Mouse (Mus musculus) embryonic facial prominence, embryonic 11.5 days (tissue): ENCODE measurements at regions not wholly inside any gene's neighbourhood (a gene's known extent, or its start where the extent isn't known, plus 50 kb on each side); places are given as distances from the start of the nearest gene placed in this dataset.

Experiments
- ATAC-seq: fragments of 200-750 bp; cut with Nextera tagmentation; replicated peaks from 2 replicates; pipeline ENCODE4 v1.8.0; 2017; ENCODE audit warnings: low read depth; ENCODE audit not compliant: insufficient number of reproducible peaks, low FRiP score, low TSS enrichment
- DNase-seq: peaks from one replicate; pipeline ENCODE4 v3.0.0-alpha.2; 2015; ENCODE audit warnings: low spot score
- H3K27ac ChIP-seq: fragments of 300-500 bp; sonication (generic); replicated peaks from 2 replicates; pipeline ENCODE4 v1.5.1; 2014; ENCODE audit warnings: mild to moderate bottlenecking, low read depth, low read length, control low read depth
- H3K27me3 ChIP-seq: fragments of 300-500 bp; sonication (generic); 2 replicates; pipeline ENCODE4 v1.6.1; 2014; ENCODE audit warnings: mild to moderate bottlenecking, low read length, moderate library complexity, mixed read lengths; ENCODE audit not compliant: control insufficient read depth, insufficient read depth
- H3K36me3 ChIP-seq: fragments of 300-500 bp; sonication (generic); replicated peaks from 2 replicates; pipeline ENCODE4 v1.6.1; 2014; ENCODE audit warnings: low read depth, mild to moderate bottlenecking, low read length, moderate library complexity, mixed read lengths; ENCODE audit not compliant: control insufficient read depth, insufficient read depth
- H3K4me1 ChIP-seq: fragments of 300-500 bp; sonication (generic); 2 replicates; pipeline ENCODE4 v1.6.1; 2014; ENCODE audit warnings: low read length, mixed read lengths; ENCODE audit not compliant: control insufficient read depth, insufficient read depth
- H3K4me2 ChIP-seq: fragments of 300-500 bp; sonication (generic); 2 replicates; pipeline ENCODE4 v1.6.1; 2014; ENCODE audit warnings: low read depth, mild to moderate bottlenecking, control low read depth, low read length, moderate library complexity
- H3K4me3 ChIP-seq: fragments of 300-500 bp; sonication (generic); 2 replicates; pipeline ENCODE4 v1.5.1; 2014; ENCODE audit warnings: low read depth, low read length, control low read depth
- H3K9ac ChIP-seq: fragments of 300-500 bp; sonication (generic); replicated peaks from 2 replicates; pipeline ENCODE4 v1.6.1; 2014; ENCODE audit warnings: mild to moderate bottlenecking, control low read depth, low read length
- H3K9me3 ChIP-seq: fragments of 300-500 bp; sonication (generic); replicated peaks from 2 replicates; pipeline ENCODE4 v1.6.1; 2016; ENCODE audit warnings: mild to moderate bottlenecking, low read length, inconsistent platforms, mixed read lengths; ENCODE audit not compliant: control insufficient read depth
- WGBS: fragments of 180-500 bp; shearing (Covaris S2); extraction: QIAGEN DNeasy Blood & Tissue Kit; methylation state at CpG from one replicate; pipeline ENCODE4 v1.1.7; 2014; 5-methylcytosine and 5-hydroxymethylcytosine counted together

- Histone ChIP-seq H3K27me3 (no peaks in the 10 kb centered on the region), H3K4me3 (no peak overlapping the region), H3K4me1 (no peaks in the 10 kb centered on the region), H3K9me3 (no peaks in the 10 kb centered on the region), H3K27ac (no peak overlapping the region), H3K36me3 (no peaks in the 10 kb centered on the region), H3K9ac (no peak overlapping the region), H3K4me2 (no peak overlapping the region)
- 12% methylated on average over 9 of the region's 9 CpGs for WGBS
- ATAC-seq (peak; percentile 70), DNase-seq (peak; percentile 2)
These were observed 455.5 kb downstream of the Irx1 start for GRCm38 (mm10) chr13:71507956-71508401.

GRCm38 (mm10) chr13:71507421-71507931 lies 456.0 kb downstream of the Irx1 start:
- ATAC-seq (peak; percentile 85), DNase-seq (peak; percentile 49)
- 11% methylated on average over 10 of the region's 10 CpGs for WGBS
- H3K27ac ChIP-seq, result no peak overlapping the region
- no peaks in the 10 kb centered on the region for H3K4me1 ChIP-seq
- no peak overlapping the region for H3K4me2 ChIP-seq
- H3K9me3 ChIP-seq, result no peaks in the 10 kb centered on the region
- H3K27me3 ChIP-seq, result no peaks in the 10 kb centered on the region
- no peaks in the 10 kb centered on the region for H3K36me3 ChIP-seq
- H3K9ac ChIP-seq, result no peak overlapping the region
- no peak overlapping the region for H3K4me3 ChIP-seq

DNA sequence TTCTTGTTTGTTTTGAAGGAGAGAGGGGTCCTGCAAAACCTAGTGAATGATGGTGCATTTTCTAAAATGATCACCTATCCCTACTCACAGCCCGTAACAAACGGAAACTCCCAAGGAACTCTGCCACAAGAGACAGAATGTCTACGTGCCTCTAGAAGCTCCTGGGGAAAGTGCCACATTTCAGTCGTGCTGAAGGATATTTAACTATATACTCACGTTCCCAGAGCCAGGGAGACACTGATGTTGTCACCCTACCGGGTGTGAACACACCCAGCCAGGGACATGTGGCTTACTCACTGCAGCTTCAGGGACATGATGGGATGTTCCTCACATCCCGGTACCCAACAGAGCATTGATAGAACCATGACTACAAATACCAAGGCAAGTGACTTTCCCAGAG lies 456.7 kb downstream of the Irx1 start:
- H3K9me3 ChIP-seq, result no peaks in the 10 kb centered on the region
- DNase-seq (no peak), ATAC-seq (no peak)
- H3K27ac ChIP-seq, result no peak overlapping the region
- no peak overlapping the region for H3K9ac ChIP-seq
- H3K4me2 ChIP-seq, result no peak overlapping the region
- H3K4me3 ChIP-seq, result no peak overlapping the region
- H3K36me3 ChIP-seq, result no peaks in the 10 kb centered on the region
- no peaks in the 10 kb centered on the region for H3K27me3 ChIP-seq
- no peaks in the 10 kb centered on the region for H3K4me1 ChIP-seq
- 29% methylated on average over 7 of the region's 7 CpGs for WGBS

- Histone ChIP-seq H3K36me3 (no peaks in the 10 kb centered on the region), H3K9ac (no peak overlapping the region), H3K9me3 (no peaks in the 10 kb centered on the region), H3K4me1 (no peaks in the 10 kb centered on the region), H3K4me2 (no peak overlapping the region), H3K4me3 (no peak overlapping the region), H3K27ac (no peak overlapping the region), H3K27me3 (no peaks in the 10 kb centered on the region)
- DNase-seq (no peak), ATAC-seq (no peak)
- WGBS, result 80% methylated on average over 6 of the region's 6 CpGs
These were observed 473.8 kb downstream of the Irx1 start for GRCm38 (mm10) chr13:71489773-71490172.

- no peak for ATAC-seq
- Histone ChIP-seq H3K4me1 (no peaks in the 10 kb centered on the region), H3K9ac (no peak overlapping the region), H3K27me3 (no peaks in the 10 kb centered on the region), H3K27ac (no peak overlapping the region), H3K4me3 (no peak overlapping the region), H3K9me3 (no peaks in the 10 kb centered on the region), H3K4me2 (no peak overlapping the region), H3K36me3 (no peaks in the 10 kb centered on the region)
- DNase-seq, result no peak
These were observed 482.3 kb downstream of the Irx1 start for GRCm38 (mm10) chr13:71481205-71481604.

- DNase-seq (no peak), ATAC-seq (no peak)
- Histone ChIP-seq H3K36me3 (no peaks in the 10 kb centered on the region), H3K27me3 (no peaks in the 10 kb centered on the region), H3K9me3 (no peaks in the 10 kb centered on the region), H3K4me3 (no peak overlapping the region), H3K9ac (no peak overlapping the region), H3K4me2 (no peak overlapping the region), H3K27ac (no peak overlapping the region), H3K4me1 (no peaks in the 10 kb centered on the region)
- 63% methylated on average over 3 of the region's 3 CpGs for WGBS
These were observed 502.0 kb downstream of the Irx1 start for GRCm38 (mm10) chr13:71461552-71461951.

DNA sequence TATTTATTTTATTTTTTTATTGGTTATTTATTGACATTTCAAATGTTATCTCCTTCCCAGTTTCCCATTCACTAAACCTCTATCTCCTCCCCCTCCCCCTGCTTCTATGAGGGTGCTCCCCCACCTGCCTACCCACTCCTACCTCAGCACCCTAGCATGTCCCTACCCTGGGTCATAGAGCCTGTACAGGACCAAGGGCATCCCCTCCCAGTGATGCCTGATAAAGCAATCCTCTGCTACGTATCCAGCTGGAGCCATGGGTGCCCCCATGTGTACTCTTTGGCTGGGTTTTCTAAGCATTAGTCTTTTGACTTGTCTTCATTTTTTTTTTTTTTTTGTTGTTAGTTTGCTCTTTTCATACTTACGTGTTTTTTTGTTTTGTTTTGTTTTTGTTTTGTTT lies 502.9 kb downstream of the Irx1 start:
- no peaks in the 10 kb centered on the region for H3K27me3 ChIP-seq
- ATAC-seq (no peak), DNase-seq (no peak)
- no peaks in the 10 kb centered on the region for H3K4me1 ChIP-seq
- no peaks in the 10 kb centered on the region for H3K36me3 ChIP-seq
- H3K4me2 ChIP-seq, result no peak overlapping the region
- H3K9ac ChIP-seq, result no peak overlapping the region
- H3K4me3 ChIP-seq, result no peak overlapping the region
- no peaks in the 10 kb centered on the region for H3K9me3 ChIP-seq
- 76% methylated on average over 2 of the region's 2 CpGs for WGBS
- no peak overlapping the region for H3K27ac ChIP-seq

DNA sequence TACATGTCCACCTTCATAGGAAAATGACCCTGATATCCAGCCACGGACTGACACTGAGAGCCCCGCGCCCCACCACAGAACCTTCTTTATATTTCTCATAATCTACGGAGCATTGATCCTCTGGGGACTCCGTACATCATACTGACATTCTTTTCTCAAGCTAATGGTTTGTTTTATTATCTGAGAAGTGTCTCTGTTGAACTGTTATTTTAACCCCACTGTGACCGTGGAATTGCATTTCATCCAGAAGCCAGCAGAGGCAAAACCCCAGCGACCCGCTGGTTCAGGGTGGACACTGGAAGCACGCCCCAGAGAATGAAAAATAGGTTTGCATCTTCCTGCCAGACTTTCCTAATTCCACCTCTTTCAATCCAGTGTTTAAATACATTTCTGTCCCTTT lies 503.4 kb downstream of the Irx1 start:
- H3K9me3 ChIP-seq, result no peaks in the 10 kb centered on the region
- H3K36me3 ChIP-seq, result no peaks in the 10 kb centered on the region
- no peaks in the 10 kb centered on the region for H3K27me3 ChIP-seq
- no peak for ATAC-seq
- no peak overlapping the region for H3K9ac ChIP-seq
- H3K4me2 ChIP-seq, result no peak overlapping the region
- H3K4me1 ChIP-seq, result no peaks in the 10 kb centered on the region
- peak; percentile 10 for DNase-seq
- 24% methylated on average over 9 of the region's 9 CpGs for WGBS
- H3K4me3 ChIP-seq, result no peak overlapping the region
- no peak overlapping the region for H3K27ac ChIP-seq
